Mouse (Mus musculus) erythroblast, embryonic 14.5 days (primary cell): ENCODE results near the gene Gpr19.

ENCODE experiments used
- GATA1 ChIP-seq: IDR thresholded peaks from 2 replicates; pipeline ENCODE4 v1.6.1; 2012; ENCODE audit warnings: low read length, inconsistent platforms, mixed read lengths
- TAL1 ChIP-seq: IDR thresholded peaks from 3 replicates; pipeline ENCODE4 v1.6.1; 2012; ENCODE audit warnings: low read length, inconsistent platforms, mixed read lengths

GRCm38 (mm10) chr6:134849985-134850384, 48.4 kb downstream of the Gpr19 start:
- TF ChIP-seq GATA1: no peak
- no peak for TF ChIP-seq TAL1
